Mouse (Mus musculus) C2C12 (cell line): ENCODE measurements at regions not wholly inside any gene's neighbourhood (a gene's known extent, or its start where the extent isn't known, plus 50 kb on each side); places are given as distances from the start of the nearest gene placed in this dataset.
A peak's percentile ranks its signal among the peaks of the same experiment; 100 is the strongest.

Experiments
- H3K27me3 ChIP-seq: one replicate; pipeline ENCODE4 v1.6.1; 2011; ENCODE audit not compliant: control insufficient read depth, insufficient read depth, insufficient read length
- H3K36me3 ChIP-seq: one replicate; pipeline ENCODE4 v1.6.1; 2011; ENCODE audit not compliant: control insufficient read depth, insufficient read depth
- H3K4me3 ChIP-seq: one replicate; pipeline ENCODE4 v1.5.1; 2011; ENCODE audit warnings: mild to moderate bottlenecking, control low read depth; ENCODE audit not compliant: poor library complexity, insufficient read depth, severe bottlenecking
- H3K79me2 ChIP-seq: one replicate; pipeline ENCODE4 v1.6.1; 2011; ENCODE audit not compliant: control insufficient read depth, insufficient read depth
- H3K79me3 ChIP-seq: one replicate; pipeline ENCODE4 v1.6.1; 2011; ENCODE audit warnings: low read depth, control low read depth
- H3ac ChIP-seq: one replicate; pipeline ENCODE3; 2011; ENCODE audit warnings: low read depth; ENCODE audit not compliant: control insufficient read depth, insufficient read length
- CEBPB ChIP-seq: IDR thresholded peaks from one replicate; pipeline ENCODE4 v1.6.1; 2011; ENCODE audit warnings: low read depth, mild to moderate bottlenecking, control low read depth, moderate library complexity
- CTCF ChIP-seq: IDR thresholded peaks from one replicate; pipeline ENCODE4 v1.5.1; 2011; ENCODE audit not compliant: control insufficient read depth, insufficient read depth, insufficient read length
- FOSL1 ChIP-seq: IDR thresholded peaks from one replicate; pipeline ENCODE4 v1.8.0; 2011; ENCODE audit warnings: mild to moderate bottlenecking, low read length; ENCODE audit not compliant: poor library complexity, insufficient read depth, severe bottlenecking
- MAX ChIP-seq: IDR thresholded peaks from one replicate; pipeline ENCODE4 v1.6.1; 2011; ENCODE audit warnings: mild to moderate bottlenecking, control low read depth
- MYOD1 ChIP-seq: IDR thresholded peaks from one replicate; pipeline ENCODE4 v1.6.1; 2011; ENCODE audit warnings: low read depth; ENCODE audit not compliant: control insufficient read depth, insufficient read length
- MYOG ChIP-seq: IDR thresholded peaks from one replicate; pipeline ENCODE4 v1.6.1; 2011; ENCODE audit not compliant: control insufficient read depth, insufficient read length; ENCODE audit errors: extremely low read depth
- USF1 ChIP-seq: IDR thresholded peaks from one replicate; pipeline ENCODE4 v1.6.1; 2011; ENCODE audit warnings: low read depth, mild to moderate bottlenecking, control low read depth, moderate library complexity

- Histone ChIP-seq H3ac (no peak overlapping the region), H3K79me2 (no peaks in the 10 kb centered on the region), H3K36me3 (no peaks in the 10 kb centered on the region), H3K4me3 (no peak overlapping the region), H3K79me3 (no peaks in the 10 kb centered on the region), H3K27me3 (no peaks in the 10 kb centered on the region)
- TF ChIP-seq CTCF (no peak), MYOD1 (no peak), MAX (no peak), FOSL1 (no peak), MYOG (no peak), CEBPB (no peak), USF1 (no peak)
Observed at GRCm38 (mm10) chr9:100404426-100404825, 82.2 kb downstream of the Il20rb start.

GRCm38 (mm10) chr9:100400366-100400765, 86.2 kb downstream of the Il20rb start:
- Histone ChIP-seq H3K36me3 (no peaks in the 10 kb centered on the region), H3K27me3 (peaks cover 8% of the 10 kb centered on the region), H3K79me3 (no peaks in the 10 kb centered on the region), H3K79me2 (no peaks in the 10 kb centered on the region), H3K4me3 (no peak overlapping the region), H3ac (no peak overlapping the region)
- TF ChIP-seq FOSL1 (no peak), USF1 (no peak), CEBPB (no peak), MAX (no peak), MYOD1 (no peak), CTCF (no peak), MYOG (no peak)

- TF ChIP-seq MYOG (no peak), MAX (no peak), MYOD1 (no peak), CEBPB (no peak), USF1 (no peak), FOSL1 (no peak), CTCF (no peak)
- H3K27me3 ChIP-seq: peaks cover 8% of the 10 kb centered on the region
- no peaks in the 10 kb centered on the region for H3K79me2 ChIP-seq
- no peaks in the 10 kb centered on the region for H3K36me3 ChIP-seq
- no peaks in the 10 kb centered on the region for H3K79me3 ChIP-seq
- no peak overlapping the region for H3K4me3 ChIP-seq
- no peak overlapping the region for H3ac ChIP-seq
Observed at GRCm38 (mm10) chr9:100396340-100396910, 90.2 kb downstream of the Il20rb start.

- no peaks in the 10 kb centered on the region for H3K36me3 ChIP-seq
- peaks cover 8% of the 10 kb centered on the region for H3K27me3 ChIP-seq
- no peaks in the 10 kb centered on the region for H3K79me3 ChIP-seq
- no peak overlapping the region for H3ac ChIP-seq
- TF ChIP-seq CEBPB (no peak), MAX (no peak), CTCF (peak; percentile 50), MYOD1 (no peak)
- no peaks in the 10 kb centered on the region for H3K79me2 ChIP-seq
- H3K4me3 ChIP-seq: no peak overlapping the region
Observed at GRCm38 (mm10) chr9:100395711-100396110, 90.9 kb downstream of the Il20rb start.

- peaks cover 8% of the 10 kb centered on the region for H3K27me3 ChIP-seq
- TF ChIP-seq CEBPB: no peak
Observed at GRCm38 (mm10) chr9:100394632-100395031, 92.0 kb downstream of the Il20rb start.

GRCm38 (mm10) chr9:100394166-100394565, 92.4 kb downstream of the Il20rb start:
- Histone ChIP-seq H3K4me3 (no peak overlapping the region), H3K27me3 (peaks cover 8% of the 10 kb centered on the region)
- no peak for TF ChIP-seq MYOD1
- no peak for TF ChIP-seq MYOG
- no peak for TF ChIP-seq MAX
- TF ChIP-seq FOSL1: no peak
- TF ChIP-seq CEBPB: no peak
- no peak for TF ChIP-seq USF1
- TF ChIP-seq CTCF: no peak

More at GRCm38 (mm10) chr9:100394632-100395031, 92.0 kb downstream of the Il20rb start:
- Histone ChIP-seq H3K79me3 (no peaks in the 10 kb centered on the region), H3K79me2 (no peaks in the 10 kb centered on the region), H3K36me3 (no peaks in the 10 kb centered on the region), H3K4me3 (no peak overlapping the region), H3ac (no peak overlapping the region)

More at GRCm38 (mm10) chr9:100394166-100394565, 92.4 kb downstream of the Il20rb start:
- Histone ChIP-seq H3K79me3 (no peaks in the 10 kb centered on the region), H3K79me2 (no peaks in the 10 kb centered on the region), H3K36me3 (no peaks in the 10 kb centered on the region), H3ac (no peak overlapping the region)
